Mouse (Mus musculus) B cell, adult (primary cell): Measurements from ENCODE around the gene Gm20838. TPM values are rescaled to one million over a fixed set of nuclear protein-coding genes. Genes with fewer than 3 reads are reported as not detected.

Source experiments
- total RNA-seq: library from RNA; stranded (reverse); gene quantifications from 4 replicates; pipeline ENCODE4 v1.2.4, GENCODE M21; 2023; ENCODE audit not compliant: inconsistent age

Gene Gm20838
- total RNA-seq, result not detected in 4 replicates

DNA sequence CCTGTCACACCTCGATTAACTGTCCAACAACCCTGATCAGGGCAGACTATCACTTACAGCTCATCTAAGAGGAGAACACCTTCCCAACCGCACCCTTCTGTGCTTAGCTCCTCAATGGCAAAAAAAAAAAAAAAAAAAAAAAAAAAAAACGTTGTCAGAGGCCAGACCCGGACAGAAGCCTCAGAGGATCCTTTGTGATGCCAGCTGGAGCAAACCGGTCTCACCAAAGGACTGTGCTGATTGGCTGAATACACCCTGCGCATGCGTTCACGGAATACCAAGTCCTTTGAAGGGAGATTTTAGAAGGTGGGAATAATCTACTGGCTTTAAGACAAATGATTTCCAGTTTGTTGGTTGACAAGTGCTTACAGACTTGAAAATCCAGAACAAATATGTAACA is at the start of gene Gm20838:
Gm20838 (minus strand) TSS at position 101 of the 400 bp plus-strand sequence.

